Mouse (Mus musculus) CH12F3 (cell line): ENCODE data around the gene Pcgf6.

Experiments used
- in situ Hi-C: fragments of 300-500 bp; cut with MboI; formaldehyde crosslinking; loops from 2 replicates; pipeline ENCODE4 v1.14.3; 2020; ENCODE audit warnings: low sequenced_read_pairs

Gene Pcgf6

DNA sequence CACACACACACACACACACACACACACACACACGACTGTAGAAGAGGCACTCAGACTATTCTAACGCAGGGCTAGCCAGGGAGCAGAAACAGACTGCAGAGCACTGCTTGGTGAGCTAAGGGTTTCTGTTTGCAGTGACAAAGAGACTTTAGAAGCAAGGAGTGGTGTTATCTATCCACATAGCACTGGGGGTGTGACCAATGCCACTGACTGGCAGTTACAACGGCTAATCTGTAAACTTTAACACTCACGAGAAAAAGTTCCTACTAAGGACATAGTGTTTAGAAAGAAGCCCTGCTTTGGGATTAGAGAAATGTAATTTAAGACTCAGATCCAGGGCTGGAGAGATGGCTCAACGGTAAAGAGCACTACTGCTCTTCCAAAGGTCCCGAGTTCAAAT is 51.0 kb downstream of the Pcgf6 start:
- in situ Hi-C loops, result loop anchor here (10.0 kb wide), 2 partner anchors 115 to 325 kb away; partner anchors contain the start of gene Cyp17a1

DNA sequence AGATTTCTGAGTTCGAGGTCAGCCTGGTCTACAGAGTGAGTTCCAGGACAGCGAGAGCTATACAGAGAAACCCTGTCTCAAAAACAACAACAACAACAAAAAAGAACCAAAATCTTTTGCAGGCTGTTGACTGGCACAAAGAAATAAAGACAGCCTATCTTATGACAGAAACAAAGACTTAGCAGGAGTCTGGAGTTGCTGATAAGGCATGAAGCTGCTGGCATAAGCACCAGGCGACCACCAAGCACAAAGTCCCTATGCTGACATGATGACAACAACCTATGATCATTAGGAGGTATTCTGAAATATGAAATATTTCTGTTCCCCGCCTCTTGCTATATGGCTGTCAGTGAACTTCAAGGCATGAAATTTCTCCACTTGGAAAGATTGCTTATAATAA is 51.8 kb downstream of the Pcgf6 start:
- in situ Hi-C loops, result loop anchor here (10.0 kb wide), 2 partner anchors 114 to 324 kb away; partner anchors contain the start of gene Cyp17a1

DNA sequence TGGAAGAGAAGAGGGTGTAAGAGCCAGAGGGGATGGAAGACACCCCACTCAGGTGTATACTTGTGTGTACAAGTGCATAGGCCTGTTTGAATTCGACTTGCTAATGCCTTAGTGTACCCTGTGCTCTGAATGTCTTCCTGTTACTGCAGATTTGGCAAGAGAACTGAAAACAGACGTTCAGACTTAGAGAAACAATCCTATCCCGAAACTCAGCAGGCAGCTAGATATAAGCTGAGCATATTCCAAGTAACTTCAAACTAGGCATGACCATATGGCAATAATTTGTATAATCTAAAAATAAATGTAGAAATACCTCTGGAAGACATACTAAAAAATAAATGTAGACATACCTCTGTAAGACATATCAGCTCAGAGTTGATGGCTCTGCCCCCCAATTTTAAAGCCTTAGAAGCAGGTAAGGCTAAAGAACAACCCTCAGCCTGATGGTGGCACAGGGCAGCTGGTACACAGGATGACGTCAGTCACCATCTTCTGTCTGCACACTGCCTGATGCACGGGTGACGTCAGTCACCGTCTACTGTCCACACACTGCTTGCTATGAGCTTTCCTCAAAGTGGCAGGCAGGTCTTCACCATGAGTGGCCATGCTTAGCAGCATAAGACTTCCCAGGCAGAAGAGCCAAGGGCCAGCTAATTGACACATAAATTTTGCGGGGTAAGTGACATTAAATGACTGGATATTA is 52.4 kb downstream of the Pcgf6 start:
- in situ Hi-C loops, result loop anchor here (10.0 kb wide), 2 partner anchors 114 to 324 kb away; partner anchors contain the start of gene Cyp17a1

DNA sequence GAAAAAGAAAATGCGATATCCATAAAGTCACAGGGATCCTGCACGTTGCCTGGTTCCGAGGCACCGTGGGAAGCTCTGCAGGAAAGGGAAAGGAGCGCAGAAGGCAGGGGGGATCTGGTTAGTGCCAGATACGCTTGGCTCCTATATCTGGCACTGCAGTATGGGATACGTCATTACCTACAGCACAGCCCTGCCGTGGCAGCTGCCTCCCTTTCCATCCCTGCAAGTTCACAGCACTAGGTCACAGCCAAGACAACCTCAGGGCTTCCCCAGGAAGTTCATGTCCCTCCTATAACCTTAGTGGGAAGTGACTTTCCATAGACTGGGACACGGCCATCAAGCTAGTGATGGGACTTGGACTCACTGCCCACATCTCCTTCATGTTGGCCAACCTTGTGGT is 54.6 kb downstream of the Pcgf6 start:
- in situ Hi-C loops, result loop anchor here (10.0 kb wide), 2 partner anchors 111 to 321 kb away; partner anchors contain the start of gene Cyp17a1

DNA sequence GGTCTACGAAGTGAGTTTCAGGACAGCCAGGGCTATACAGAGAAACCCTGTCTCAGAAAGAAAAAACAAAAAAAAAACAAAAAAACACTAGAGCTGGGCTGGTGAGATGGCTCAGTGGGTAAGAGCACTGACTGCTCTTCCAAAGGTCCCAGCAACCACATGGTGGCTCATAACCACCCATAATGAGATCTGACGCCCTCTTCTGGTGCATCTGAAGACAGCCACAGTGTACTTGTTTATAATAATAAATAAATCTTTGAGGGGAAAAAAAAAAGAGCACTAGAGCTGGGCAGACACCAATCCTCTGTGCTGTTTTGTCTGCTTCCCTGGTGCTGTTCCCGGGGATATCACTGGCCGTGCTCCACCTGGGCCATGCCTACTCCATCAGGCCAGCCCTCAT is 58.4 kb downstream of the Pcgf6 start:
- in situ Hi-C loops, result loop anchor here (10.0 kb wide), 2 partner anchors 108 to 318 kb away; partner anchors contain the start of gene Cyp17a1

DNA sequence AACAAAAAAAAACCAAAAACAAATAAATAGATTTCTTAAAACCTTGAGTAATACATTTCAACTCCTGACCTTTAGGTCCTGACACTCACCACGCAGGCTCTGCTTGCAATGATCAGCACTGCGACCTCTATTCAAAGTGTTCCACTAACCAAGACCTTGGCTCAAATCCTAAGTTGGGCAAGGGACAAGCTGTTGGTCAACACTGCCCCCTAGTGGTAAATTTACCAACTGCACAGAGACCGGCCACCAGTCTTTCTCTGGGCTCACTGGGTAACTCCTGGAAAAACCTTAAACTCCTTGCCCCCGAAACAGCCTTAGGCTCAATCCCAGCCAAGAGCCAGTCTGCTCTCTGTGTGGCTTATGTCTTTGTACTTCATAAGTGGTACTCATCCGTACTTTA is 59.6 kb downstream of the Pcgf6 start:
- in situ Hi-C loops, result loop anchor here (10.0 kb wide), 2 partner anchors 106 to 316 kb away; partner anchors contain the start of gene Cyp17a1

DNA sequence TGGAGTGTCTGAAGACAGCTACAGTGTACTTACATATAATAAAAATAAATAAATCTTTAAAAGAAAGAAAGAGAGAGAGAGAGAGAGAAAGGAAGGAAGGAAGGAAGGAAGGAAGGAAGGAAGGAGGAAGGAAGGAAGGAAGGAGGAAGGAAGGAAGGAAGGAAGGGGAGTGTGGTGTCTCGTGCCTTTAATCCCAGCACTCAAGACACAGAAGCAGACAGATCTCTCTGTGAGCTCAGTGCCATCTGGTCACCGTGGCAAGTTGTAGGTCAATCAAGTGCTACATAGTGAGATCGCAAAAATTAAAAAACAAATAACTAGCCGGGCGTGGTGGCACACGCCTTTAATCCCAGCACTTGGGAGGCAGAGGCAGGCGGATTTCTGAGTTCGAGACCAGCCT is 60.1 kb downstream of the Pcgf6 start:
- in situ Hi-C loops, result loop anchor here (10.0 kb wide), 2 partner anchors 106 to 316 kb away; partner anchors contain the start of gene Cyp17a1

DNA sequence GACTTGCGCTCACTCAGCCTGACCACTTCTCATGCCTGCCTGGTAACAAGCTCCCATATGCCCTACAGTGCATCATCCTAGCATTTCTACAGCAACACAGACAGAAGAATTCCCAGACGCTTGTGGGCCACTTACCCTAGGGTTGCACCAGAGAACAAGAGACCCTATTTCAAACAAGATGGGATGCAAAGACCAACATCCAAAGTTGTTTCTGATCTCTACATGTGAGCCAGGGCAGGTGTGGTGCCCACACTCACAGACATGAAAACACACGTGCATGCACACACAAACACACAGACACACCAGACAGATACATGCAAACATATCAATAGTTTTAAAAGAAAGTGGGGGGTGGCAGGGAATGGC is 60.6 kb downstream of the Pcgf6 start:
- in situ Hi-C loops, result loop anchor here (10.0 kb wide), 2 partner anchors 105 to 315 kb away; partner anchors contain the start of gene Cyp17a1

DNA sequence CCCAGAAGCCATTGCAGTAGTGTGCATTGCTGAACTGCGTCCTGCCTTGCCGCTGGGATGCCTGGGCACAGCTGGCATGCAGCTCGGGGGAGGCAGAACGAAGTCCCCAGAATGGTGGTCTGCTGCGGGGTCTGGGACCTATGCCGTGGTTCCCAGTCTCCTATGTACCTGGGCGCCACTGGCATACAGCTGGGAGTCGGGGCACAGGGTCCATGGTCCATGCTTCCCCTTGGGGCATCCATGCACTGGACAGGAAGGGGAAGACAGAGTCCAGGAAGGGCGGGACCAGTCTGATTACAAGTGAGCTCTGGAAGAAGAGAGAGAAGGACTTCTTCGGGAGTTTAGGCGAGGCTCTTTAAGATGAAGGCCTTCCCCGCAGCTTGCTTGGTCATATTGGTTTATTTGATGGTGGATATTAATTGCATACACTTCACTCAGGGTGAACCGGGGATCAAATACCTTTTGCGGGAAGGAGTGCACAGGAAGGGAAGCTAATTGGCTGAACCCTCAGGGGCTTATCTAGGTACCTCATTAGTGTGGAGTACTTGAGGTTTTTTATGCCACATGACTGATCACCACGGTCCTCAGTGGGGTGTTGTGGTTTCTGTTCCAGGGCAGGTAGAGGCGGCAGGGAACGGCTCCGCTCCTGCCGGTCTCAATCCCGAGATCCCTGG is 61.1 kb downstream of the Pcgf6 start:
- in situ Hi-C loops, result loop anchor here (10.0 kb wide), 2 partner anchors 105 to 315 kb away; partner anchors contain the start of gene Cyp17a1

DNA sequence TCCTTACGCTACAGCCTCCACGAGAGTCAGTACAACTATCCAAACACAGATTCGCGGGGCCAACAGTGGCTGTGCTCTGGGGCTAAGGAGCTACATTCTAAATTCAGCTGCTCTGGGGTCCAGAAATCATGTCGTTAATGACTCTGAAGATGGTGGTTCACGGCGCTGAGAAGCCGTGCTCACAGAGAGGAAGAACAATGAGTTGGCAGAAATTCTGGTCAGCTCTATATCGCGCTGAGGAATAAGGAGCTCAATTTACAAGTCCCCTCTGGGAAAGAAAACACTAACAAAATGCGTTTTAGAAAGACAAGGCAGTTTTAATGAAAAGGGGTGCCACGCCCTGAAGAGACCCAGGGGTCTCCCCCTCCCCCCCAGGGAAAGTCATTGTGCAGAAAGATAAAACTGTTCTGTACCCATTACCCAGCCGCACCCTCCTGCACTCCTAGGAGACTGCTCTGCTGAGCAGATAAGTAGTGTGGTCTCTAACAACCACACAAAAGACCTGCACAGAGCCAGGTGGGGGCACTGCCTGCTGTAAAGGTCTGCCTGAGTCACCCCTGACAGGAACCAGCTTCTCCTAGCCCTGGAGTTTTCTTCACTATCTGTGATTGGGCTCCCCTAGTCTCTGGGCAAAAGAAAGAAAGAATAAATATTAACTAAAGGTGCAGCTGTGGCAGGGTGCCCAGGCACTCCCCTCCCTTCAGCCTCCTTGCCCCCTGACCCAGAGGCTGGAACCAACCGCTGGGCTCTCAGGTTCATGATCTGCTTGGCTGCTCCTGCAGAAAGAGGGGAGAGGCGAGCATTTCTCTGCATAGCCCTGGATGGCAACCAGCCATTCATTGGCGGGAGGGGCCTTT is 62.2 kb downstream of the Pcgf6 start:
- in situ Hi-C loops, result no loop called here

DNA sequence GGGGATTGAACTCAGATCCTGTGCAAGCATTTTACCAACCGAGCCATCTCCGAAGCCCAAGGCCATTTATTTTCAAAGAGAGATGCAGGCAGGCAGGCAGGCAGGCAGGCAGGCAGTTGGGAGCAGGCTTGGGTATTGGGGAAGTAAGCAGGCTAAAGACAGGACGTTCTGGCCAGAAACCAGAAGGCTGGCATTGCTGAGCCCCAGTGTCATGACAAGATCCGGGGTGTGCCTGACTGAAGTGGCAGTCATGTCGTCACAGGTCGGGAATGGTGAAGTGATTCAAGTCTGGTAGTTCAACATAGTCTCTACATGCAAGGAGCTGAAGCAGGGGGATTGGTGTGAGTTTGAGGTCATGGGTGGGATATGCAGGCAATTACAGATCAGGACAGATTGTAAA is 63.1 kb downstream of the Pcgf6 start:
- in situ Hi-C loops, result no loop called here

DNA sequence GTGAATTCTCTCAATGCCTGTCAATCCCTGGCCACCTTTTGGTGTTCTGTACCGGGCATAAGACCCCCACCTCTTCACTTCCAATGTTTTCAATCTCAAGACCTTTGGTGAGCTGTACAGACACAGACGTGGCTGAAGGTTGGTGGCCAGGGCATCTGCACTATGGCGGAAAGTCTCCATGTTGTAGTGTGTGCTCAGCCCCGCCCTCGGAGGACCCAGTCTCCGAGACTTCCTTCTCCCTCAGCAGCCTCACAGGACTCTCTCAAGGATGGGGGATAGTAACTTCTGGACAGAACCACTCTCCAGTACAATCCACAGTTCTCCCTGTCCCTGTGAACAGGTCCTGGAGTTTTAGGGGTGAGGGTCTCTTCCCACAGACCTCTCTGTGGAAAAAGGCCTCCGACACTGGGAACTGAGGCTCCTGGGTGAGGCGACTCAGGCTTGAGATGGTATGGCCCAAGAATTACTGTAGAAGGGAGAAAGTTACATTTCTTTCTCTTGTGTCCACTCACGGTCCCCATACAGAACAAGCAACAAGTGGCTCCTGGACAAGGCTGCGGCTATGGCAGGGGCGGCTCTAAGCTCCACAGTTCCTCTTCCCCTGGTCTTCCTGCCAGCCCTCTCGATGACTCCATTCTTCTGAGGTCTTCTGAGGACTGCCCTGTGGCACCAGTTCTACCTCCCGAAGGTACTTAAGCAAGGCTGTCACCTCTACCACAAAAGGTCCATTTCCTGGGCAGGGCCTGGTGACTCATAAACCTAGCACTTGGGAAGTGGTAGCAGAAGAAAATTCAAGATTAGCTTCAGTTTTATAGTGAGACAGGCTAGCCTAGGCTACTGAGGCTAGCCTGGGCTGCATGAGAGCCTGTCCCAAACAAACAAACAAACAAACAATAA is 65.7 kb downstream of the Pcgf6 start:
- in situ Hi-C loops, result no loop called here

DNA sequence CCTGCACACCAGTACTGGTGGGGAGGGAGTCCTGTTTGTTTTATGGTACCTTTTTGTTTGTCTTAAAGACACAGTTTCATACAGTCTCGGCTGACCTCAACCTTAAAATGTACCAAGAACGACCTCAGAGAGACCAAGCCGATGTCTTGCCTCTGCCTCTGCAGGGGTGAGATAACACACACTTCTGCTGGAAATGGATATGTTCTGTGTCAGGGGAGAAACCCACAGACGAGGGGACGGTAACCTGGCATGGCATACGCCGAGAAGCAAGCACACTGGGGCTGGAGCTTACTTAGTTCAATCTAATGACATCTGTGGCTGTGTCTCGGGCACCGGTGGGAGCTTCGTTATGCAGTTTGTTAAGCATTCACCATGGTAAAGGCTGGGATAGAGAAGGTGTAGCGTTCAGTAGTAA is 66.7 kb downstream of the Pcgf6 start:
- in situ Hi-C loops, result no loop called here
